Mouse (Mus musculus): Measurements from ENCODE around the gene Kif5c. TPM values are rescaled to one million over a fixed set of nuclear protein-coding genes. Genes with fewer than 3 reads are reported as not detected.

Kif5c gene
- polyA plus RNA-seq, 1 experiment = 3.4 TPM

DNA sequence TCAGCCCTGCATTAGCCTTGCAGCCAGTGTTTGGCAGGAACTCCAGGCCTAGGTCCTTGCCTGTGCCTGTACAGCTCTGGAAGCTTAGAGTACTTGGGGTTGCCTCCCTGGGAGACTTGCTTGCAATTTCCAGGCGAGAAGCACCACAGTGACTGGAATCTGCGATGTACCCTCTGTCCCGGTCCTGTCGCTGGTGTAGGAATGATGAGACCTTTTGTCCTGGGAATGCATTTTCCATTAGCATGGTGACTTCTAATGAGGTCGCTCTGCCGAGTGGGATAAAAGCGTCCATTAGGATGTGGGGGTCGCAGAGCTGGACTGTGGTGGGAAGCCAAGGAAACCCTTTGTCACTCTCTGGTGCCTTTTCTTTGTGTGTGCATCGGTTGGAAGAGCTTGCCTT is 14.1 kb downstream of the Kif5c start:
- H3K4me3 ChIP-seq (ENCODE audit: insufficient read depth, poor library complexity, severe bottlenecking) = no peak overlapping the region
- peak overlapping the region; percentile 18 for H3ac ChIP-seq (ENCODE audit: control insufficient read depth, insufficient read length, low read depth)
- no peaks in the 10 kb centered on the region for H3K27me3 ChIP-seq (ENCODE audit: control insufficient read depth, insufficient read depth, insufficient read length)
- H3K79me2 ChIP-seq (ENCODE audit: control insufficient read depth, insufficient read depth) = no peaks in the 10 kb centered on the region
- no peak for TF ChIP-seq CEBPB (IDR thresholded peaks at IDR 0.05; ENCODE audit: low read depth)
- TF ChIP-seq FOSL1 (IDR thresholded peaks at IDR 0.05; ENCODE audit: insufficient read depth, low read length, poor library complexity, severe bottlenecking) = no peak
- TF ChIP-seq MAX (IDR thresholded peaks at IDR 0.05) = no peak
- no peak for TF ChIP-seq MYOD1 (IDR thresholded peaks at IDR 0.05; ENCODE audit: control insufficient read depth, insufficient read length, low read depth)
- no peak for TF ChIP-seq CTCF (IDR thresholded peaks at IDR 0.05; ENCODE audit: control insufficient read depth, insufficient read depth, insufficient read length)
- H3K79me3 ChIP-seq (ENCODE audit: low read depth) = no peaks in the 10 kb centered on the region
- H3K36me3 ChIP-seq (ENCODE audit: control insufficient read depth, insufficient read depth) = no peaks in the 10 kb centered on the region

DNA sequence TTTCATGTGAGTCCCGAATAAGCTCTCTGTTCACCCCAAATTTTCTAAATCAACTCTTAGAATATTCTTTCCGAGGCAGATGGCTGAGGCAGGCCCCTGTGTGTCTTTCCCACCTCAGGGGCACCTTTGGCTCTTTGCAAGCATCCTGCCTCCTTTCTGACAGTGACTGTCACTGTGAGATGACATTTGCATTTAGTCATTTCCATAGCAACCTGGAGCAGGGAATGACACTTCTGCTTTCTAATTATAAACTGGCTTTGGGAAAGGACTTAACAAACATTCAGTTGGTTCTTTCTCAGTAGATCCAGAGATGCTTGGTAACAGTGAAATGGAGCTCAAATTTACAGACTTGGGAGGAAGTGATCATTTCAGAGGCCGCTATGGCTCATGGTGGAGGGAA is 23.7 kb downstream of the Kif5c start:
- H3ac ChIP-seq (ENCODE audit: control insufficient read depth, insufficient read length, low read depth) = no peak overlapping the region
- no peaks in the 10 kb centered on the region for H3K79me3 ChIP-seq (ENCODE audit: low read depth)
- no peaks in the 10 kb centered on the region for H3K79me2 ChIP-seq (ENCODE audit: control insufficient read depth, insufficient read depth)
- TF ChIP-seq MYOD1 (IDR thresholded peaks at IDR 0.05; ENCODE audit: control insufficient read depth, insufficient read length, low read depth) (no peak), FOSL1 (IDR thresholded peaks at IDR 0.05; ENCODE audit: insufficient read depth, low read length, poor library complexity, severe bottlenecking) (no peak), MYOG (IDR thresholded peaks at IDR 0.05; ENCODE audit: control insufficient read depth, extremely low read depth, insufficient read length) (no peak), MAX (IDR thresholded peaks at IDR 0.05) (no peak), CEBPB (IDR thresholded peaks at IDR 0.05; ENCODE audit: low read depth) (no peak), CTCF (IDR thresholded peaks at IDR 0.05; ENCODE audit: control insufficient read depth, insufficient read depth, insufficient read length) (no peak), USF1 (IDR thresholded peaks at IDR 0.05; ENCODE audit: low read depth) (no peak)
- H3K36me3 ChIP-seq (ENCODE audit: control insufficient read depth, insufficient read depth) = no peaks in the 10 kb centered on the region
- no peak overlapping the region for H3K4me3 ChIP-seq (ENCODE audit: insufficient read depth, poor library complexity, severe bottlenecking)
- H3K27me3 ChIP-seq (ENCODE audit: control insufficient read depth, insufficient read depth, insufficient read length) = no peaks in the 10 kb centered on the region

DNA sequence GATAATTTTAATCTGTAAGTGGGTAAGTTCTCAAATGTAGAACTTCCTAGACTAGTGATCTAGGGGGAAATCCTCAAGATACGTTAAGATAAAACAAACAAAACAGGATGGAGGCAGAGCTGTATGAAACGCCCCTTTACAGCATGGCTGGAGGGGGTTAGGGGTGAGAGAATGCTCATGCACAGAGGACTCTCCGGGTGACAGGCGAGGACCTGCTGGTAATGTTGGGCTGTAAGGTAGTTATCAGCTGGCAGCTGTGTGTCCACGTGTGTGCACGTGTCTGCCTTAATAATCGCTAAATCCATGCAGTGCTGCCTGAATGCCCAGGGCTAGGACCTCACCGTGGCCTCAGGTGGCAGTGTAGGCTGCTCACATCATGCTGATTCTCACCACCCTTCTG is 24.7 kb downstream of the Kif5c start:
- TF ChIP-seq MYOD1 (IDR thresholded peaks at IDR 0.05; ENCODE audit: control insufficient read depth, insufficient read length, low read depth) (no peak), CTCF (IDR thresholded peaks at IDR 0.05; ENCODE audit: control insufficient read depth, insufficient read depth, insufficient read length) (no peak), MAX (IDR thresholded peaks at IDR 0.05) (no peak), USF1 (IDR thresholded peaks at IDR 0.05; ENCODE audit: low read depth) (no peak), FOSL1 (IDR thresholded peaks at IDR 0.05; ENCODE audit: insufficient read depth, low read length, poor library complexity, severe bottlenecking) (no peak), CEBPB (IDR thresholded peaks at IDR 0.05; ENCODE audit: low read depth) (no peak), MYOG (IDR thresholded peaks at IDR 0.05; ENCODE audit: control insufficient read depth, extremely low read depth, insufficient read length) (no peak)
- no peaks in the 10 kb centered on the region for H3K79me3 ChIP-seq (ENCODE audit: low read depth)
- no peak overlapping the region for H3ac ChIP-seq (ENCODE audit: control insufficient read depth, insufficient read length, low read depth)
- no peaks in the 10 kb centered on the region for H3K36me3 ChIP-seq (ENCODE audit: control insufficient read depth, insufficient read depth)
- H3K79me2 ChIP-seq (ENCODE audit: control insufficient read depth, insufficient read depth) = no peaks in the 10 kb centered on the region
- no peak overlapping the region for H3K4me3 ChIP-seq (ENCODE audit: insufficient read depth, poor library complexity, severe bottlenecking)
- H3K27me3 ChIP-seq (ENCODE audit: control insufficient read depth, insufficient read depth, insufficient read length) = no peaks in the 10 kb centered on the region

DNA sequence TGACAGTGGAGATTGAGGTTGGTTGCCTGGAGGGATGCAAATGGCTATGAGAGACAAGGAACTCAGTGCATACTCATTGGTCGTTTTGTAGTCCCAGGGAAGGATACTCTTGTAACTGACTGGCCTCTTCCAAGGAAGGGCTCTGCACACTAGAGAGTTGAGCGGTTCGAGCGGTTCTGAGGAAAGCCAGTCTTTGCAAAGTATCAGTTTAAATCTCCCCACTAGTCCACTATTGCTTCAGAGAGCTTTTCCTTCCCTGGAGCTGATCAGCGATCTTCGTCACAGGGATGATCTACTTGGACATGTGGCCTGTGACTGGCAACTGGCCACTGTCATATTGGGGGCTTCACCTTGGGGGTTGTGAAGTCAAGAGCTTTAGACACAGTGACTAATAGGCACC is 28.5 kb downstream of the Kif5c start:
- no peak for TF ChIP-seq CEBPB (IDR thresholded peaks at IDR 0.05; ENCODE audit: low read depth)
- no peak for TF ChIP-seq USF1 (IDR thresholded peaks at IDR 0.05; ENCODE audit: low read depth)
- no peak for TF ChIP-seq MAX (IDR thresholded peaks at IDR 0.05)
- no peak for TF ChIP-seq MYOD1 (IDR thresholded peaks at IDR 0.05; ENCODE audit: control insufficient read depth, insufficient read length, low read depth)
- no peak for TF ChIP-seq CTCF (IDR thresholded peaks at IDR 0.05; ENCODE audit: control insufficient read depth, insufficient read depth, insufficient read length)
- no peak for TF ChIP-seq MYOG (IDR thresholded peaks at IDR 0.05; ENCODE audit: control insufficient read depth, extremely low read depth, insufficient read length)
- no peak for TF ChIP-seq FOSL1 (IDR thresholded peaks at IDR 0.05; ENCODE audit: insufficient read depth, low read length, poor library complexity, severe bottlenecking)
- Histone ChIP-seq H3K79me3 (ENCODE audit: low read depth) (no peaks in the 10 kb centered on the region), H3ac (ENCODE audit: control insufficient read depth, insufficient read length, low read depth) (no peak overlapping the region), H3K79me2 (ENCODE audit: control insufficient read depth, insufficient read depth) (no peaks in the 10 kb centered on the region), H3K36me3 (ENCODE audit: control insufficient read depth, insufficient read depth) (no peaks in the 10 kb centered on the region), H3K4me3 (ENCODE audit: insufficient read depth, poor library complexity, severe bottlenecking) (no peak overlapping the region), H3K27me3 (ENCODE audit: control insufficient read depth, insufficient read depth, insufficient read length) (no peaks in the 10 kb centered on the region)

DNA sequence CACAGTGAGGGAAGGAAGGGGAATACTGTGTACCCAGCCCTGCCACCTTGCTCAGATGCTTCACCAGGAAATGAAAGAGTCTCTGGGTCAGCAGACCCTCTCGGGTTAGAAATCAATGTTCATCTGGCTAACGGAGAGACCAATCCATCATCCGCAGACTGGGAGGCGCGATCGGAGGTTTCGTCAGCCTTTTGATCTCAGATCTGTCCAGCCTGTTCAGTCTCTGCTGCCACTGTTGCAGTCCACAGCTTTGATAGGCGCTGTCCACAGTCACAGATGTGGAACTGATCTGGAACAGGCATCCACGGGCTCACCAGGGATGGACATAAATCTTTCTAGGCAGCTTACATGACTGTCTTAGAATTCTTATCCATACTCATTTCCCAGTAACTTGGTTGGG is 29.2 kb downstream of the Kif5c start:
- H3K79me2 ChIP-seq (ENCODE audit: control insufficient read depth, insufficient read depth) = no peaks in the 10 kb centered on the region
- no peak overlapping the region for H3K4me3 ChIP-seq (ENCODE audit: insufficient read depth, poor library complexity, severe bottlenecking)
- no peak for TF ChIP-seq FOSL1 (IDR thresholded peaks at IDR 0.05; ENCODE audit: insufficient read depth, low read length, poor library complexity, severe bottlenecking)
- no peak for TF ChIP-seq MAX (IDR thresholded peaks at IDR 0.05)
- no peak for TF ChIP-seq CTCF (IDR thresholded peaks at IDR 0.05; ENCODE audit: control insufficient read depth, insufficient read depth, insufficient read length)
- no peak for TF ChIP-seq MYOG (IDR thresholded peaks at IDR 0.05; ENCODE audit: control insufficient read depth, extremely low read depth, insufficient read length)
- no peak for TF ChIP-seq MYOD1 (IDR thresholded peaks at IDR 0.05; ENCODE audit: control insufficient read depth, insufficient read length, low read depth)
- no peak for TF ChIP-seq CEBPB (IDR thresholded peaks at IDR 0.05; ENCODE audit: low read depth)
- TF ChIP-seq USF1 (IDR thresholded peaks at IDR 0.05; ENCODE audit: low read depth) = no peak
- H3K36me3 ChIP-seq (ENCODE audit: control insufficient read depth, insufficient read depth) = no peaks in the 10 kb centered on the region
- no peaks in the 10 kb centered on the region for H3K27me3 ChIP-seq (ENCODE audit: control insufficient read depth, insufficient read depth, insufficient read length)
- H3K79me3 ChIP-seq (ENCODE audit: low read depth) = no peaks in the 10 kb centered on the region
- no peak overlapping the region for H3ac ChIP-seq (ENCODE audit: control insufficient read depth, insufficient read length, low read depth)

DNA sequence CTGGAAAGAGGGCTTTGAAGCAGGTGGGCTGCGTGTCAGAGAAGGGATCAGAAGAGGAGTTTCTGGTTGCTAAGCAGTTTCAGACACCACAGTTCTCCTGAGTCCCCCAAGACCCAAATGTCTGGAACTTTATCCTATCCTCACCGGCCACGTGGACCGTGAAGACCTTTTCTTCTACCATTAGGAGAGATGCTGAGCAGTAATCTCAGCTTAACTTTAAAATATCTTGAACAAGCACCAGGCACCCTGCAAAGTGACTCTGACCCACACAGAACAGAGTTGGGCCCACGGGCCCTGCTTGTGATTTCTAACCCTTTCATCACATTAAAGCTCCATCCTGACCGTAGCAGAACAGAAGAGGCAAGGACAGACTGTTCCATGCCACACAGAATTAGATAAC is 29.7 kb downstream of the Kif5c start:
- Histone ChIP-seq H3K4me3 (ENCODE audit: insufficient read depth, poor library complexity, severe bottlenecking) (no peak overlapping the region), H3ac (ENCODE audit: control insufficient read depth, insufficient read length, low read depth) (no peak overlapping the region), H3K79me3 (ENCODE audit: low read depth) (no peaks in the 10 kb centered on the region), H3K27me3 (ENCODE audit: control insufficient read depth, insufficient read depth, insufficient read length) (no peaks in the 10 kb centered on the region), H3K36me3 (ENCODE audit: control insufficient read depth, insufficient read depth) (no peaks in the 10 kb centered on the region), H3K79me2 (ENCODE audit: control insufficient read depth, insufficient read depth) (no peaks in the 10 kb centered on the region)
- no peak for TF ChIP-seq MYOG (IDR thresholded peaks at IDR 0.05; ENCODE audit: control insufficient read depth, extremely low read depth, insufficient read length)
- no peak for TF ChIP-seq MYOD1 (IDR thresholded peaks at IDR 0.05; ENCODE audit: control insufficient read depth, insufficient read length, low read depth)
- no peak for TF ChIP-seq USF1 (IDR thresholded peaks at IDR 0.05; ENCODE audit: low read depth)

Data from C2C12 (cell line).